17 mouse cellular contexts compared by ENCODE assay signal in genomic region chr13:20301760-20302159, GRCm38 (mm10).
"Had no signal": no experiment of that assay in that cellular context is flagged by ENCODE, and none has a peak within 500 bp of the region (broad histone marks: within the 10 kb centered on the region; RNA-seq: fewer than 3 reads in every experiment).

No protein-coding gene starts in this region.

- ATAC-seq: liver, embryonic 12.5 days; liver, postnatal 0 days; lung, postnatal 0 days; midbrain, embryonic 13.5 days; midbrain, embryonic 15.5 days; midbrain, embryonic 16.5 days had no signal

- DNase-seq: left cerebral cortex, postnatal 4 days; liver; liver, embryonic 13.5 days; liver, postnatal 0 days; lung, adult 18-20 months; lung, adult 2 months; lung, embryonic 14.5 days; lung, postnatal 10 days; lung, postnatal 14 days; lung, postnatal 36 days; lung, postnatal 4 days; midbrain, embryonic 14.5 days had no signal
